Mouse (Mus musculus) forebrain, embryonic 13.5 days (tissue): ENCODE data around the gene Zyg11b. TPM values are rescaled to one million over a fixed set of nuclear protein-coding genes. Genes with fewer than 3 reads are reported as not detected.

Source experiments
- ATAC-seq: fragments of 200-750 bp; cut with Nextera tagmentation; 2 replicates; pipeline ENCODE4 v1.8.0; 2017
- H3K27ac ChIP-seq: fragments of 300-500 bp; sonication (generic); 2 replicates; pipeline ENCODE4 v1.5.1; 2015; ENCODE audit warnings: inconsistent platforms, mild to moderate bottlenecking, moderate library complexity
- H3K27me3 ChIP-seq: fragments of 300-500 bp; sonication (generic); 2 replicates; pipeline ENCODE4 v1.6.1; 2015; ENCODE audit warnings: mild to moderate bottlenecking, inconsistent platforms
- H3K36me3 ChIP-seq: fragments of 300-500 bp; sonication (generic); 2 replicates; pipeline ENCODE4 v1.6.1; 2015; ENCODE audit warnings: mild to moderate bottlenecking, inconsistent platforms; ENCODE audit not compliant: poor library complexity, severe bottlenecking
- H3K4me1 ChIP-seq: fragments of 300-500 bp; sonication (generic); 2 replicates; pipeline ENCODE4 v1.6.1; 2015; ENCODE audit warnings: inconsistent platforms
- H3K4me2 ChIP-seq: fragments of 300-500 bp; sonication (generic); 2 replicates; pipeline ENCODE4 v1.6.1; 2015; ENCODE audit warnings: inconsistent platforms, mild to moderate bottlenecking, moderate library complexity
- H3K4me3 ChIP-seq: fragments of 300-500 bp; sonication (generic); 2 replicates; pipeline ENCODE4 v1.5.1; 2015; ENCODE audit warnings: mild to moderate bottlenecking, inconsistent platforms
- H3K9ac ChIP-seq: fragments of 300-500 bp; sonication (generic); 2 replicates; pipeline ENCODE4 v1.6.1; 2015; ENCODE audit warnings: mild to moderate bottlenecking, inconsistent platforms
- H3K9me3 ChIP-seq: fragments of 300-500 bp; sonication (generic); replicated peaks from 2 replicates; pipeline ENCODE4 v1.6.1; 2016; ENCODE audit warnings: inconsistent platforms
- WGBS: fragments of 180-500 bp; shearing (Covaris S2); methylation state at CpG from one replicate; pipeline ENCODE4 v1.1.7; 2015; 5-methylcytosine and 5-hydroxymethylcytosine counted together
- polyA plus RNA-seq: library from polyadenylated mRNA; unstranded; fragments of >200 nt; fragmentation: Nextera tagmentation; extraction: Ambion mirVana; gene quantifications from 2 replicates; pipeline ENCODE4 v1.2.1, GENCODE M21; 2015

The Zyg11b gene
- polyA plus RNA-seq, 1 experiment from 2014 or later = 22.6 TPM

DNA sequence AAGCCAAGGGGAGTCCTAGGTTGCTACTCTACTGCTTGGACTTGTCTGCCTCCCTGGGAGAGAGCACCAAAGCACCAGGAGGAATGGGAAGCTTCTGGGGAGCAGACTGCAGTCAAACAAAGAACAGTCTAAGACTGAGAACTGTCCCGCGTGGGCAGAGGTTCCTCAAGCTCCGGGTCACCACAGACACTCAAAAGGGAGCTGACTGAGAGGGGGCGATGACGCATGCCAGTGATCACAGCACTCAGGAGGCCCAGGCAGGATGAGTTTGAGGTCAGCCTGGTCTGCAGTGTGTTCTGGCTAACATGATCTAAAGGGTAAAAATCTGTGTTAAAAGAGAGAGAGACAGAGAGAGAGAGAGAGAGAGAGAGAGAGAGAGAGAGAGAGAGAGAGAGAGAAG lies 13.1 kb upstream of the Zyg11b start:
- 63% methylated on average over 5 of the region's 5 CpGs for WGBS
- H3K27me3 ChIP-seq = no peaks in the 10 kb centered on the region
- no peak overlapping the region for H3K4me3 ChIP-seq
- no peak overlapping the region for H3K9ac ChIP-seq
- no peak for ATAC-seq
- H3K36me3 ChIP-seq = no peaks in the 10 kb centered on the region
- H3K4me2 ChIP-seq = no peak overlapping the region
- no peak overlapping the region for H3K27ac ChIP-seq
- no peaks in the 10 kb centered on the region for H3K9me3 ChIP-seq
- no peaks in the 10 kb centered on the region for H3K4me1 ChIP-seq

DNA sequence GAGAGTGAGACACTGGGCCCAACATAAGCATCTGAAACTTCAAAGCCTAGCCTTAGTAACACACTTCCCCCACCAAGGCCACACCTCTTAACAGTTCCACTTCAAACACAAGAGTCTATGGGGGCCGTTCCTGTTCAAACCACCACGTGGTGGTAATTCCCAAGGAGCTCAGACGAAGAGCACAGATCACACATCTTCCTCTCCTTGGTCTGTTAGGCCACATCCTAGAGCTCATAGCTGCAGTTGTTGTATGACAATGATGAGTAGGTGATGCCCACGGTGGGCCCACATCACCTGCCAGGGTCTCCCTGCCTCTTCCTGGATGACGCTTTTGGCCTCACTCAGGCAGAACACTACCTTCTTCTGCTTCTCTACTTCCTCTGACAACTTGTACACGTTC lies 9.8 kb upstream of the Zyg11b start:
- H3K9ac ChIP-seq = no peak overlapping the region
- no peaks in the 10 kb centered on the region for H3K27me3 ChIP-seq
- no peaks in the 10 kb centered on the region for H3K4me1 ChIP-seq
- no peaks in the 10 kb centered on the region; the same call in 1 of the 2 replicates for H3K9me3 ChIP-seq
- H3K4me3 ChIP-seq = no peak overlapping the region
- ATAC-seq = no peak
- H3K27ac ChIP-seq = no peak overlapping the region
- no peak overlapping the region for H3K4me2 ChIP-seq
- WGBS = 78% methylated on average over 6 of the region's 6 CpGs
- H3K36me3 ChIP-seq = no peaks in the 10 kb centered on the region

DNA sequence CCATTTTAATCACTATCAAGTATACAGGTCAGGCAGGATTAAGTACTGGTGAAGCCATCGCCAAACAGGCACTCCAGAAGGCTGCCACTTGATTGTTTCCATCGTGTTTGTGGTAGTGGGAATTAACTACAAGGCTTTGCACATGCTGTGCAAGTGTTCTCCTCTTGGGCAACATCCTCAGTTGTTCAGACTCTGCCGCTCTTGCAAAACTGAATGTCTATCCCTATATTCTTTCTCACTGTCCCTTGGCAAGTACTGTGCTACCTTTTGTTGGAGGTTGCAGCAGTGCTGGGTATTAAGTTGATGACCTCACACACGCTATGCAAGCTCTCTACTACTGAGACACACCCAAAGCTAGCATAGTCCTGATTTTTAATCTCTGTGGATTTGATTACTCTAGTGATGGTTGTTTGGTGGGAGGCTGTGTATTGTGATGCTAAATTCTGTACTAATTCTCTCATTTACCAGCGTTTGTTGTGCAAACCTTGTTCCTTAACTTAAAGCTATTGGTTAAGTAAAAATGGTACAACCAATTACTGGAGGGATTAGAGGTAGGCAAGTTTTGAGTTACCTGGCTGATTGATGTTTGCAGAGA lies 1.5 kb upstream of the Zyg11b start:
- 72% methylated on average over 5 of the region's 5 CpGs for WGBS
- Histone ChIP-seq H3K9ac (no peak overlapping the region), H3K4me2 (no peak overlapping the region), H3K9me3 (peaks cover 5% of the 10 kb centered on the region), H3K4me1 (peaks cover 28% of the 10 kb centered on the region), H3K27ac (no peak overlapping the region), H3K27me3 (no peaks in the 10 kb centered on the region), H3K36me3 (no peaks in the 10 kb centered on the region), H3K4me3 (no peak overlapping the region)
- no peak for ATAC-seq

DNA sequence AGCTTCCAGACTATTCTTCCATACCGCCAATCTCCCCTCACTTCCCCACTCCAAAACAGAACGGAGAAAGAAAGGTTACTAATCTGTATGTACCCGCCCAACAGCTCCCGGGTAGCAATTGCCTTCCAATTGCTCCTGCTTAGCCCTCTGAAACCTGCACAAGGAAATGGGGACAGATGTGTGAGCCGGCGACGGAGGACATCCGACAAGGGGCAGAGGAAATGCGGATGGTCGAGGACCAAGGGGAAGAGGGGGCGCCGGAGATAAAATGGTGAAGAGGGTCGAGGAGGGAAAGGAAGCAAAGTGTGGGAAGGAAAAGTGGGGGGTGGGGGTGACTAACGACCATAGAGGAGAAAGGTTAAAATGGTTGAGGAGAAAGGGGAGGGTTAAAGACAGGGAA lies 630 bp downstream of the Zyg11b start:
- peak overlapping the region; percentile 94 for H3K9ac ChIP-seq
- H3K9me3 ChIP-seq = peaks cover 2% of the 10 kb centered on the region; the same call in 1 of the 2 replicates
- no peaks in the 10 kb centered on the region for H3K27me3 ChIP-seq
- H3K4me1 ChIP-seq = peaks cover 28% of the 10 kb centered on the region
- peak overlapping the region; percentile 88 for H3K27ac ChIP-seq
- no peak; the same call in 1 of the 2 replicates for ATAC-seq
- peak overlapping the region; percentile 91 for H3K4me3 ChIP-seq
- under 1% methylated on average over 14 of the region's 14 CpGs for WGBS
- peak overlapping the region; percentile 82 for H3K4me2 ChIP-seq
- H3K36me3 ChIP-seq = no peaks in the 10 kb centered on the region

DNA sequence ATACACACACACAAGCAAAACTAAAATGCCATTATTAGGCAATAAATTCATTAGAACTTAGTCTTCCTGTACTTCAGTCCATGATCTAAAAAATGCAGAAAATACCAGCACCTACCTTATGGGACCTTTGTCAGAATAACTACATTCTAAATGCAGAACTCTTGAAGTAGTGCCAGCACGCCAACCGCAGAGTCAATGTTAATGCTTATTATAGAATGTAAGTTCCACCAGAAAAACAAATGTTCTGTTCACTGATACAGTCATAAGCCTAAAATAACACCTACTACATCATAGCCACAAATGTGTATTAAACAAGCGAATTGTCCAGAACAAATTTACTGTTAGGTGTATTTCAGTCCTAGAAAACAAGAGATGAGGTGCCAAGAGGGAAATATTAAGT lies 23.9 kb downstream of the Zyg11b start:
- H3K9ac ChIP-seq = no peak overlapping the region

DNA sequence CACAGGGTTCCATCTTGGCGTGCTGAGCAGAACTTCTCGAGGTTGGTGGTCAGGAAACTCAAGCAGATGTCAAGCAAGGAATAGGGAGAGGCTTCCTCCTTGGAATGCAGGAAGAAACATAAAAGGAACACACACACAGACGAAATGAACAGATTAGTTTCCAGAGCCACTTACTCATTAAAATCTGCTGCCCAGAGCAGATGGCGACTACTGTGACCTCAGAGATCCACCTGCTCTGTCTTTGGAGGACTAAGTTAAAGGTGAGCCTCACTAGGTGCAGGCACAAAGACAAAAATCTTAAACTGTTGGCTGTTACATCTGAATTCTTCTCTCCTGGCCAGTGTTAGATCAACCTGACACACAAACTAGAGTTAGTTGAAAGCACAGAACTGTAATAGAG lies 28.6 kb downstream of the Zyg11b start:
- Histone ChIP-seq H3K4me3 (no peak overlapping the region), H3K27ac (no peak overlapping the region), H3K36me3 (peaks cover 37% of the 10 kb centered on the region), H3K4me1 (no peaks in the 10 kb centered on the region), H3K27me3 (no peaks in the 10 kb centered on the region), H3K9me3 (no peaks in the 10 kb centered on the region), H3K4me2 (no peak overlapping the region), H3K9ac (no peak overlapping the region)
- no peak for ATAC-seq
- WGBS = 84% methylated on average over 4 of the region's 4 CpGs

More for the DNA sequence above, 23.9 kb downstream of the Zyg11b start:
- Histone ChIP-seq H3K4me2 (no peak overlapping the region), H3K27me3 (no peaks in the 10 kb centered on the region), H3K27ac (no peak overlapping the region), H3K9me3 (no peaks in the 10 kb centered on the region), H3K4me3 (no peak overlapping the region), H3K4me1 (no peaks in the 10 kb centered on the region), H3K36me3 (0 out of 2 replicates have a peak, but pooled peaks cover 5% of the 10 kb centered on the region)
- no peak for ATAC-seq
- WGBS = 98% methylated on average over 3 of the region's 3 CpGs

DNA sequence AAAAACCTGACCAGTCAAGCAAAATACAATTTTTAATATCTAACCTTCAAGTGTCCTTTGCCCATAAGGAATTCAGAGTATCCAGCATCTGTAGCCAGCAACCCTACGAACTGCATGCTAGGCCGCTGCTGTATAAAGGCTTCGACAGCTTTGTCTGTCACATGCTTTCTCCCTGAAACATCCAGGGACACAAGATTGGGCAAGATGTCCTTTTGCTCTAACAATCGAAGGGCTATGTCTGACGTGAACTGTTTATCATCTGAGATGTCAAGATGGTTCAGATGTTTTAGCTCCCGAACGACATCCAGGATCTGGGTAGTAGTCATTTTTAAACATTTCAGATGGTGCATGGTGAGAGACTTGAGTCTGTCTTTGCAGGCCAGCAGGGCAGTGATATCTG lies 35.1 kb downstream of the Zyg11b start:
- Histone ChIP-seq H3K9ac (no peak overlapping the region), H3K4me2 (no peak overlapping the region), H3K9me3 (no peaks in the 10 kb centered on the region), H3K27ac (no peak overlapping the region), H3K36me3 (peaks cover 58% of the 10 kb centered on the region), H3K27me3 (no peaks in the 10 kb centered on the region), H3K4me3 (no peak overlapping the region), H3K4me1 (no peaks in the 10 kb centered on the region)
- ATAC-seq = no peak
- 95% methylated on average over 7 of the region's 7 CpGs for WGBS

DNA sequence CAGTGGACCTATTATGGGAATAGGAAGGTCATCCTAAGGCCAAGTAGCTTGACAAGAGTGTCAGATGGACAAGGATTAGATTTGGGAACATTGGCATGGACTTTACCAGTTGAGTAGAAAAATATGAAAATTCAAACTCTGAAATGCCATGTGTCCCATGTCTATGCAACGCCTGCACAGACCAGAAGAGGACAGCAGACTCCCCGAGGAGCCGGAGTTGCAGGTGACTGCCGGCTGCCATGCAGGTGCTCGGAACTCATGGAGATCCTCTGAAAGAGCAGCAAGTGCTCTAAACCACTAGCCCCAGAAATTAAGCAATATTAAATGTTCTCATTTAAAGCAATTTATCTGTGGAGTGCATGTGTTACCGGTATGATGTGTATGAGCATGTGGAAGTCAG lies 47.6 kb downstream of the Zyg11b start:
- Histone ChIP-seq H3K36me3 (peaks cover 88% of the 10 kb centered on the region), H3K27me3 (no peaks in the 10 kb centered on the region), H3K4me3 (no peak overlapping the region), H3K4me2 (no peak overlapping the region), H3K27ac (no peak overlapping the region), H3K9ac (no peak overlapping the region), H3K4me1 (no peaks in the 10 kb centered on the region), H3K9me3 (no peaks in the 10 kb centered on the region)
- 91% methylated on average over 6 of the region's 6 CpGs for WGBS
- no peak for ATAC-seq

DNA sequence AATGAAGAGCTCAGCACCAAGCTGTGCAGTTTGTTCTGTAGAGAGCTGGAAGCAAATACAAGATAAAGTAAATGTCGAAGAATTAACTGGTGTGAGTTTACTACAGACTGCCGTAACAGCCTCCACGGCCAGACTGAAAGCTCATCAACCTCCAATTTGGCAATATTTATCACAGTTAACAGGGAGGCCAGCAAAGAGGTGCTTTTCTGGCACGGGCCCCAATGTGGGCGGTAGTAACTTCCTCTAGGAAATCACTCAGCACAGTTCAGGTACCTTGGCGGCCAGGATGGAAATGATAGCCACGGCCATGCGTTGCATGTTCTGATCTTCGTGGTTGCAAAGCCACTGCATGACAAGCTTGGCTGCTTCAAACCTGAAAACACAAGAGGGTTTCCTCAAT lies 50.4 kb downstream of the Zyg11b start:
- Histone ChIP-seq H3K27ac (no peak overlapping the region), H3K4me3 (no peak overlapping the region), H3K9me3 (no peaks in the 10 kb centered on the region), H3K36me3 (peaks cover 69% of the 10 kb centered on the region), H3K4me1 (no peaks in the 10 kb centered on the region), H3K4me2 (no peak overlapping the region), H3K9ac (no peak overlapping the region), H3K27me3 (no peaks in the 10 kb centered on the region)
- 98% methylated on average over 9 of the region's 9 CpGs for WGBS
- ATAC-seq = no peak

DNA sequence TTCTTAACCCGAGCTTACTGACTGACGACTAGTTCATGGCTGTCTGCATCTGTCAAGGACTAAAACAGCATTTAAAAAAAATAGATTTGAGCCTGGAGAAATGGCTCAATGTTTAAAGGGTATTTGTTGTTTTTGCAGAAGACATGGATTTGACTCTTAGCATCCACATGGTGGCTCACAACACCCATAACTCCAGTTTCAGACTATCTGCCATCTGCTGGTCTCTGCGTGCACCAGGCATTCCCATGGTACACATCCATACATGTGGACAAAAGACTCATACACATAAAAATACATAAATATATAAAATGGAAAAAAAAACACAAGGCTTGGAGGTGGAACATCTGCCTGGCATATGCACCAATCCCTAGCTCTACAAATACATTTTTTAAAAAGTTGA lies 51.6 kb downstream of the Zyg11b start:
- Histone ChIP-seq H3K27ac (no peak overlapping the region), H3K4me3 (no peak overlapping the region), H3K9me3 (no peaks in the 10 kb centered on the region), H3K4me2 (no peak overlapping the region), H3K9ac (no peak overlapping the region), H3K4me1 (no peaks in the 10 kb centered on the region), H3K36me3 (peaks cover 70% of the 10 kb centered on the region), H3K27me3 (no peaks in the 10 kb centered on the region)
- no peak for ATAC-seq
- 92% methylated on average over 3 of the region's 3 CpGs for WGBS

DNA sequence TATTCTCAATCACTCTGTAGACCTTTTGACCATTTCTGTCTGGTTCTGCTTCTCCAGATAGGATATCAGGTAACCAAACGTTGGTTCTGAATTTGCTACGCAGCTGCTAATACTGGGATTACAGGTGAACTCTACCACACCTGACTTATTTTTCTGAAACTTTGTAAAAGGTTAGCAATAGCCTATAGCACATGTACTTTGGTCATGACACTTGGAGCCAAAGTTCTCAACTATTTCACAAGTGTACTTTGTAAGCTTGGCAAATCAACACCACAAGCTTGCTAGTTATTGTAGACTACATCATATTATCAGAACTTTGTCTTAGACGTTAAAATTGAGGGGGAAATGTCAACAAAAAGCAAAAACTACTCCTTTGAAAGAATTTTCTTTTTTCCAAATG lies 67.2 kb downstream of the Zyg11b start:
- H3K4me3 ChIP-seq = no peak overlapping the region
- no peak for ATAC-seq
- no peaks in the 10 kb centered on the region for H3K4me1 ChIP-seq
- peaks cover 63% of the 10 kb centered on the region for H3K36me3 ChIP-seq
- no peak overlapping the region for H3K4me2 ChIP-seq
- no peaks in the 10 kb centered on the region for H3K27me3 ChIP-seq
- H3K27ac ChIP-seq = no peak overlapping the region
- 93% methylated on average over 3 of the region's 3 CpGs for WGBS
- no peaks in the 10 kb centered on the region for H3K9me3 ChIP-seq
- H3K9ac ChIP-seq = no peak overlapping the region

DNA sequence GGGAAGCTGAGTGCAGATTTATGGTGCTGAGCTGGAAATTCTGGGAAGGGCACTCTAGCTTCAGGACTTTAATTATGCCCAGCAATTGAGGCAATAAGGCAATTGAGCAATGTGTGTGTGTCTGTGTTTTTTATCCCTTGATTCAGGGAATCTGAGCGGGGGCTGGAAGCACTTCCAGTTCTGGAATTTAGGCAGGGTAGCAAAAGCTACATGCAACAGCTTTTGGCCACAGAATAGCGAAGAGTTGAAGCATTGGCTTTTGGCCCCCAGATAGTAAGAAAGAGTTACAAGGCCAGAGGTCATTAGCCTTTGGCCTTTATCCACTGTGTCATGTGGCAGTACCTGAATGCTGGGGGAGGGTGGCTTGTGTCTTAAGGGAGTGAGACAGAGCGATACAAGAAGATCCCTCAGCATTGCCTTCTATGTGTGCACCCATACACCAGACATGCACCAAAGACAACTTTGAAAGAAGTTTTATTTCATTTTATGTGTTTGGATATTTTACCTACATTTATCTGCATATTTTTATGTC lies 75.5 kb downstream of the Zyg11b start:
- ATAC-seq = no peak
- no peak overlapping the region for H3K4me2 ChIP-seq
- H3K9ac ChIP-seq = no peak overlapping the region
- no peaks in the 10 kb centered on the region for H3K4me1 ChIP-seq
- no peaks in the 10 kb centered on the region; the same call in 1 of the 2 replicates for H3K27me3 ChIP-seq
- 64% methylated on average over 3 of the region's 3 CpGs for WGBS
- H3K27ac ChIP-seq = no peak overlapping the region
- no peak overlapping the region for H3K4me3 ChIP-seq
- H3K36me3 ChIP-seq = 0 out of 2 replicates have a peak, but pooled peaks cover 3% of the 10 kb centered on the region
- H3K9me3 ChIP-seq = no peaks in the 10 kb centered on the region

DNA sequence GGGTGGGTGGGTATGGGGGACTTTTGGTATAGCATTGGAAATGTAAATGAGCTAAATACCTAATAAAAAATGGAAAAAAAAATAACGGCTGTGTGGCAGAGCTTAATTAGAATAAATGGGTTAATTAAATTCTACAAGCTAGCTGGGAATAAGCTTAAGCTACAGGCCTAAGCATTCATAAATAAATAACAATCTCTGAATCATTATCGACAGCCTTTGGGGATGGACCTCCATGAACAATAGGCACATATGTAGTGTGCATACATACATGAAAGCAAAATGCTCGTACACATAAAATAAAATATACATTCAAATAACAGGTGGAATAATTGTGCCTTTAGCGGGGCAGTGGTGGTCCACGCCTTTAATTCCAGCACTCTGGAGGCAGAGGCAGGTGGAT lies 78.4 kb downstream of the Zyg11b start:
- ATAC-seq = no peak
- Histone ChIP-seq H3K27me3 (peaks cover 26% of the 10 kb centered on the region), H3K4me3 (no peak overlapping the region), H3K4me2 (no peak overlapping the region), H3K4me1 (peaks cover 5% of the 10 kb centered on the region), H3K27ac (no peak overlapping the region), H3K36me3 (no peaks in the 10 kb centered on the region), H3K9ac (no peak overlapping the region), H3K9me3 (no peaks in the 10 kb centered on the region)
- WGBS = 85% methylated on average over 5 of the region's 5 CpGs
